Mouse (Mus musculus) neural tube, embryonic 13.5 days (tissue): ENCODE data around the gene Cavin4. TPM values are rescaled to one million over a fixed set of nuclear protein-coding genes. Genes with fewer than 3 reads are reported as not detected.

ENCODE experiments used
- ATAC-seq: fragments of 200-750 bp; cut with Nextera tagmentation; 2 replicates; pipeline ENCODE4 v1.8.0; 2017; ENCODE audit warnings: low read depth, mild to moderate bottlenecking, moderate TSS enrichment, moderate library complexity
- H3K27ac ChIP-seq: fragments of 300-500 bp; sonication (generic); replicated peaks from 2 replicates; pipeline ENCODE4 v1.5.1; 2015; ENCODE audit warnings: moderate library complexity, mild to moderate bottlenecking, inconsistent platforms
- H3K27me3 ChIP-seq: fragments of 300-500 bp; sonication (generic); 2 replicates; pipeline ENCODE4 v1.6.1; 2015; ENCODE audit warnings: mild to moderate bottlenecking, inconsistent platforms
- H3K36me3 ChIP-seq: fragments of 300-500 bp; sonication (generic); 2 replicates; pipeline ENCODE4 v1.6.1; 2015; ENCODE audit warnings: mild to moderate bottlenecking, inconsistent platforms
- H3K4me1 ChIP-seq: fragments of 300-500 bp; sonication (generic); replicated peaks from 2 replicates; pipeline ENCODE4 v1.6.1; 2015; ENCODE audit warnings: inconsistent platforms
- H3K4me2 ChIP-seq: fragments of 300-500 bp; sonication (generic); 2 replicates; pipeline ENCODE4 v1.6.1; 2015; ENCODE audit warnings: inconsistent platforms, mild to moderate bottlenecking, moderate library complexity
- H3K4me3 ChIP-seq: fragments of 300-500 bp; sonication (generic); 2 replicates; pipeline ENCODE4 v1.5.1; 2015; ENCODE audit warnings: mild to moderate bottlenecking, inconsistent platforms
- H3K9ac ChIP-seq: fragments of 300-500 bp; sonication (generic); 2 replicates; pipeline ENCODE4 v1.6.1; 2015; ENCODE audit warnings: moderate library complexity, mild to moderate bottlenecking, inconsistent platforms
- H3K9me3 ChIP-seq: fragments of 300-500 bp; sonication (generic); 2 replicates; pipeline ENCODE4 v1.6.1; 2016; ENCODE audit warnings: inconsistent platforms
- WGBS: fragments of 180-500 bp; shearing (Covaris S2); methylation state at CpG from one replicate; pipeline ENCODE4 v1.1.7; 2015; 5-methylcytosine and 5-hydroxymethylcytosine counted together
- polyA plus RNA-seq: library from polyadenylated mRNA; unstranded; fragments of >200 nt; fragmentation: Nextera tagmentation; extraction: Ambion mirVana; gene quantifications from 2 replicates; pipeline ENCODE4 v1.2.1, GENCODE M21; 2015

Cavin4 gene
- polyA plus RNA-seq, 1 experiment from 2014 or later, result 1.8 TPM

DNA sequence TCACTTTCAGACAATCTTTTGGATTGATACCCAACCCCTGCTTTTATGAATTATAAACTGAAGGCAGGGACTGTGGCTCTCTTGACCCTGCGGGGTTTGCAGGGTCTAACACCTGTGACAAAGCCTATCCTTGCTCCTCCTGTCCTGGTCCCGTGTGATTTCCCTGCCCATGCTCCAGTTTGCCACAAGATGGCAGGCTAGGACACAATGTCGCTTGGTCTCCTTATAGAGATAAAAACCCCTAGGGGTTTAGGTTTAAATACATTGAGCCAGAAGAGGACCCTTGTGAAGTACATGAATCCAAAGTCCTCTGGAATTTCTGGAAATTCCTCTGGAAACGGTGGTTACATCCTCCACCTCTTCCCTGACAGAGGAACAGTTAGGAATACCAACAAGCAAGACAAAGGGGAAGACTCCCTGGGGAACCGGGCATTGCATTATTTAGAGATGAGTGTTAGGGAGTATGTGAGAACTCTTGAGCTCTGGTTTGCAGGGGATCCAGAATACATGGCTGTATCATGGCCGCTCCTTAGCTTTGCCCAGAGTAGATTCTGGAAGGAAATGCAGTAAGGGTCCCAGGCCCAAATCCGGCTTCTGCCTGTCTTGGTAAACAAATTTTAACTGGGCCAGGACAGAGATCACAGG, 28.6 kb downstream of the Cavin4 start:
- Histone ChIP-seq H3K4me1 (peaks cover 15% of the 10 kb centered on the region), H3K9ac (no peak overlapping the region), H3K4me3 (no peak overlapping the region), H3K4me2 (no peak overlapping the region), H3K27ac (peak overlapping the region; percentile 67), H3K27me3 (no peaks in the 10 kb centered on the region), H3K36me3 (no peaks in the 10 kb centered on the region), H3K9me3 (no peaks in the 10 kb centered on the region)
- ATAC-seq, result peak; percentile 77
- WGBS, result 41% methylated on average over 7 of the region's 7 CpGs

DNA sequence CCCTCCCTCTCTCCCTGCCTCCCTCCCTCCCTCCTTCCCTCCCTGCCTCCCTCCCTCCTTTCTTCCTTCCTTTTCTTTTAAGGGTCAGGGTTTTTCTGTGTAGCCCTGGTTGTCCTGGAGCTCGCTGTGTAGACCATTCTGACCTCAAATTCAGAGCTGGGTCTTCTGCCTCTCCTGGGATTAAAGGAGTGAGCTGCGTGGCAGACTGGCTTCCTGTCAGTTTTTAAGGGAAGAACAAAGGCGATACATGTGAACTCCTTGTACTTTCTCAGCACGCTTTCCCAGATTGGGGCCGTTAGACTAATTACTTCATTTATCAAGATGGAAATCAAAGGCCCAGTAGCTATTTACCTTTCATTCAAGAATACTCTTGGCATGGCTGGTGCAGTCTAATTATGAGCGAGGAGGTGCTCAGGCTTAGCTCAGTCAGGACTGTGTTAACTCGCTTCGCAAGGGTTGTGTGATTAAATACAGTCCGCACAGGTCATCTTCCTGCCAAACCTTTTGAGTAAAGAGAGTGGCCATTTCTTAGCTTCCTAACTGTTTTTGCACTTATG, 29.5 kb downstream of the Cavin4 start:
- H3K27me3 ChIP-seq, result no peaks in the 10 kb centered on the region
- peak overlapping the region; percentile 67; the same call in 1 of the 2 replicates for H3K27ac ChIP-seq
- 29% methylated on average over 9 of the region's 9 CpGs for WGBS
- H3K4me3 ChIP-seq, result no peak overlapping the region
- H3K4me2 ChIP-seq, result no peak overlapping the region
- no peaks in the 10 kb centered on the region for H3K9me3 ChIP-seq
- H3K9ac ChIP-seq, result peak overlapping the region; percentile 31; the same call in 1 of the 2 replicates
- ATAC-seq, result no peak
- no peaks in the 10 kb centered on the region for H3K36me3 ChIP-seq
- H3K4me1 ChIP-seq, result peaks cover 15% of the 10 kb centered on the region

DNA sequence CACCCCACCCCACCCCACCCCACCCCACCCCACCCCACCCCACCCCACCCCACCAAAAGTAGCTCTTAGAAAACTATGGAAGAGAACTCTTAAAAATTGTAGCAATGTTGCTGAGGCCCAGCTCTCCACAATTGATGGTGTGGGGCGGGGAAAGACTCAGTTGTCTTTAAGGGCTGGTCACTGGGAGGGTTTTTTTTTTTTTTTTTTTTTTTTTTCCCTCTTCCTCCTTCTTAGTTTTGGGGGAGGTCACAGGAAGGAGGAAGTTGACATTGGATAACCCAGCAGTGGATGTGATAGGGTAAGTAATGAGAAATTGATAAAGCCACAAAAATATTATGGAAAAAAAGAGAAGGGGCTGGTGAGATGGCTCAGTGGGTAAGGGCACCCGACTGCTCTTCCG, 33.4 kb downstream of the Cavin4 start:
- no peaks in the 10 kb centered on the region for H3K9me3 ChIP-seq
- no peak overlapping the region for H3K4me2 ChIP-seq
- no peak overlapping the region for H3K9ac ChIP-seq
- peaks cover 15% of the 10 kb centered on the region for H3K4me1 ChIP-seq
- H3K27me3 ChIP-seq, result no peaks in the 10 kb centered on the region
- 88% methylated on average over 3 of the region's 3 CpGs for WGBS
- no peaks in the 10 kb centered on the region for H3K36me3 ChIP-seq
- H3K27ac ChIP-seq, result no peak overlapping the region
- no peak for ATAC-seq
- H3K4me3 ChIP-seq, result no peak overlapping the region

DNA sequence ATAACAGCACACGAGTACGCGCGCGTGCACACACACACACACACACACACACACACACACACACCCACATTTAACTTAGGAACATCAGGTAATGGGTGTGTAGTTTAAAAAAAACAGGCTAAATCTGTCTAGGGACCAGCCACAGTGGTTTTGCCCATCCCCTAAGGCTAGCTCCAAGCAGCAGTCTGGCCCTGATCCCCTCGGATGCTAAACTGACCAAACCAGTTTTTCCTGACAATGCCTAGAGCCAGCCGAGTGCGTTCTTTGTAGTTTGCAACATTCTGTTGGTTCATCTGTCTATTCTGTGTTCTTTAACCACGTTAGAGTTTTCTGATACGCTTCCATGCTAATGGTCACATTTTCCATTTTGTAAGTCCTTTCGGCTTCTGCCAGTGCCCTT, 34.0 kb downstream of the Cavin4 start:
- Histone ChIP-seq H3K4me2 (no peak overlapping the region), H3K27ac (no peak overlapping the region), H3K36me3 (no peaks in the 10 kb centered on the region), H3K4me1 (peaks cover 10% of the 10 kb centered on the region), H3K9me3 (no peaks in the 10 kb centered on the region), H3K4me3 (no peak overlapping the region), H3K9ac (no peak overlapping the region), H3K27me3 (no peaks in the 10 kb centered on the region)
- ATAC-seq, result no peak
- WGBS, result 66% methylated on average over 11 of the region's 11 CpGs

DNA sequence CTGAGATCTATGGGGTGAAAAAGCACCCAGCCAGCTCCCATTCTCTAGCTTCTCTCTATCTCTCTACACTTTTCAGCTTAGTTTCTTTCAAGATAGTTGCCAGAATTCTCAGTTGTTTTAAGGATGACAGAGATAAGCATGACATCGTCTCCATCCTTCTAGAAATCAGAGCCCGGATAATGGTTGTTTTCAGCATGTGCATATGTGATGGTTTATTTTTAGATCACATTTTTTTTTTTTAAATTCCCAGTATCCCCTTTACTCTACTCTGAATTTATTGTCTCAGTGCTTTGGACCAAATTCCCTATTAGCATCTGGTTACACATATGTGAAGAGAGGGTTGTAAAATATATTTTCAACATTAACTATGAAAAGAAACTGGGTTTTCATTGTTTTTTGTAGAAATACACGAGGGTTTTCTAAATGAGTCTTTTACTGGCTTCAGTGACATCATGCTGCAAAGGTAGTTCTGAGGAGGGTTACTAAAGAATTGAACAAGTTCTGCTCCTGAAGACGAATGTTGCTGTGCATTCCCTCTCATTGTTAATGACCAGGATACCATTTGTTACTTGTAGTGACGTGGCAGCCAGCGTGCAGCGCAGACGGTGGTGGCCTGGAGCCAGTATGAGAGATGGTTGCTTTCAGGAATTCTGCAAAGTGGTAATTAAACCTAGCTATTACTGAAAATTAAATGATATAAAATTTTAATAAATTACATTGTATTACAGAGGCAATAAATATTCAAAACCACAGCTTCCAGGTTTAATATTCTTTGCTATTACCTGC, 52.7 kb downstream of the Cavin4 start:
- WGBS, result 50% methylated on average over 8 of the region's 8 CpGs
- Histone ChIP-seq H3K27me3 (no peaks in the 10 kb centered on the region), H3K9ac (no peak overlapping the region), H3K36me3 (no peaks in the 10 kb centered on the region), H3K27ac (peak overlapping the region; percentile 65; the same call in 1 of the 2 replicates), H3K4me1 (peaks cover 13% of the 10 kb centered on the region), H3K4me3 (no peak overlapping the region), H3K4me2 (no peak overlapping the region), H3K9me3 (no peaks in the 10 kb centered on the region)
- ATAC-seq, result no peak

DNA sequence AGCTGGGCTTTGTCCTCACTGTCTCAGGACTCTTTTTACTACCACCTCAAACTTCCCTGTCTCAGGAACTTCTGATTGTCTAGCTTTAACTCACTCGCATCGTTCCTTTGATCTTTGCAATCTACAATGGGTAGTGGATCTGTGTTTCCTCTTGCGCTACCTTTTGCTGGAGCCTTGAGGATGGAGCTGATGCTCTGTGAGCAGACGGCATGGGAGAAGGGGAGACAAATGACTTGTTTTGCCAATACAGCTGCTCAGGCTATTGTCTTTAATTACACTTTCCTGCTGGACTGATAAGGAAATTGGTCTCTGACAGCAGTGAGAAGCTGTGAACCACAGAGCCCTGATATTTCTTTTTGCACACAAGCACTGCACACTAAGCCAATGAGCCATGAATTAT, 53.5 kb downstream of the Cavin4 start:
- no peak overlapping the region for H3K4me2 ChIP-seq
- 40% methylated on average over 4 of the region's 4 CpGs for WGBS
- no peaks in the 10 kb centered on the region for H3K9me3 ChIP-seq
- H3K4me1 ChIP-seq, result peaks cover 13% of the 10 kb centered on the region
- ATAC-seq, result no peak
- H3K27ac ChIP-seq, result peak overlapping the region; percentile 65
- H3K27me3 ChIP-seq, result no peaks in the 10 kb centered on the region
- no peaks in the 10 kb centered on the region for H3K36me3 ChIP-seq
- H3K4me3 ChIP-seq, result no peak overlapping the region
- 0 out of 2 replicates have a peak overlapping the region, but pooled peaks have one; percentile 8 for H3K9ac ChIP-seq

Other genes starting within 250 kb of the Cavin4 start
- 39.7 and 40.8 TPM in 2 replicates for gene Tex10, start 190.1 kb upstream of the Cavin4 start, polyA plus RNA-seq
- 36.2 and 43.9 TPM in 2 replicates for gene Msantd3, start 123.6 kb upstream of the Cavin4 start, polyA plus RNA-seq
- gene Tmeff1, start 78.3 kb upstream of the Cavin4 start, polyA plus RNA-seq, result 315 and 322 TPM in 2 replicates